Mouse (Mus musculus) liver, postnatal 0 days (tissue): Measurements from ENCODE around the gene Mapk7. TPM values are rescaled to one million over a fixed set of nuclear protein-coding genes. Genes with fewer than 3 reads are reported as not detected.
A peak's percentile ranks its signal among the peaks of the same experiment; 100 is the strongest.

Source experiments
- ATAC-seq: fragments of 200-750 bp; cut with Nextera tagmentation; 2 replicates; pipeline ENCODE4 v1.8.0; 2017; ENCODE audit warnings: mild to moderate bottlenecking, moderate library complexity
- DNase-seq: peaks from one replicate; pipeline ENCODE4 v3.0.0-alpha.2; 2016
- H3K27ac ChIP-seq: fragments of 300-500 bp; sonication (generic); 2 replicates; pipeline ENCODE4 v1.5.1; 2014; ENCODE audit warnings: antibody characterized with exemption, moderate library complexity, mild to moderate bottlenecking, low read depth
- H3K27me3 ChIP-seq: fragments of 300-500 bp; sonication (generic); 2 replicates; pipeline ENCODE4 v1.6.1; 2014; ENCODE audit warnings: low read length, control low read depth, mixed read lengths; ENCODE audit not compliant: insufficient read depth
- H3K36me3 ChIP-seq: fragments of 300-500 bp; sonication (generic); replicated peaks from 2 replicates; pipeline ENCODE4 v1.6.1; 2014; ENCODE audit warnings: mild to moderate bottlenecking, control low read depth, low read length, moderate library complexity, mixed read lengths; ENCODE audit not compliant: insufficient read depth
- H3K4me1 ChIP-seq: fragments of 300-500 bp; sonication (generic); 2 replicates; pipeline ENCODE4 v1.6.1; 2014; ENCODE audit warnings: antibody characterized with exemption, mild to moderate bottlenecking, control low read depth; ENCODE audit not compliant: insufficient read depth
- H3K4me2 ChIP-seq: fragments of 300-500 bp; sonication (generic); 2 replicates; pipeline ENCODE4 v1.6.1; 2014; ENCODE audit warnings: low read depth, mild to moderate bottlenecking, low read length, moderate library complexity, mixed read lengths
- H3K4me3 ChIP-seq: fragments of 300-500 bp; sonication (generic); 2 replicates; pipeline ENCODE4 v1.5.1; 2014; ENCODE audit warnings: low read depth, low read length
- H3K9ac ChIP-seq: fragments of 300-500 bp; sonication (generic); replicated peaks from 2 replicates; pipeline ENCODE4 v1.6.1; 2014; ENCODE audit warnings: mild to moderate bottlenecking, moderate library complexity
- H3K9me3 ChIP-seq: fragments of 300-500 bp; sonication (generic); 2 replicates; pipeline ENCODE4 v1.6.1; 2016; ENCODE audit warnings: mild to moderate bottlenecking, control low read depth, low read length, mixed read lengths
- CTCF ChIP-seq: sonication (generic); IDR thresholded peaks from 2 replicates; pipeline ENCODE4 v1.5.1; 2016; ENCODE audit warnings: antibody characterized with exemption, low read depth
- EP300 ChIP-seq: IDR thresholded peaks from 2 replicates; pipeline ENCODE4 v1.6.1; 2016; ENCODE audit warnings: antibody characterized with exemption, low read depth, mild to moderate bottlenecking
- whole genome bisulfite sequencing: fragments of 180-500 bp; shearing (Covaris S2); extraction: QIAGEN DNeasy Blood & Tissue Kit; methylation state at CpG from one replicate; pipeline ENCODE4 v1.1.7; 2014; ENCODE audit not compliant: insufficient replicate concordance; 5-methylcytosine and 5-hydroxymethylcytosine counted together
- polyA plus RNA-seq: library from polyadenylated mRNA; unstranded; fragments of >200 nt; fragmentation: Nextera tagmentation; extraction: Ambion mirVana; gene quantifications from 2 replicates; pipeline ENCODE4 v1.2.1, GENCODE M21; 2015

Gene Mapk7
- polyA plus RNA-seq, 1 experiment from 2014 or later = 5.6 TPM

DNA sequence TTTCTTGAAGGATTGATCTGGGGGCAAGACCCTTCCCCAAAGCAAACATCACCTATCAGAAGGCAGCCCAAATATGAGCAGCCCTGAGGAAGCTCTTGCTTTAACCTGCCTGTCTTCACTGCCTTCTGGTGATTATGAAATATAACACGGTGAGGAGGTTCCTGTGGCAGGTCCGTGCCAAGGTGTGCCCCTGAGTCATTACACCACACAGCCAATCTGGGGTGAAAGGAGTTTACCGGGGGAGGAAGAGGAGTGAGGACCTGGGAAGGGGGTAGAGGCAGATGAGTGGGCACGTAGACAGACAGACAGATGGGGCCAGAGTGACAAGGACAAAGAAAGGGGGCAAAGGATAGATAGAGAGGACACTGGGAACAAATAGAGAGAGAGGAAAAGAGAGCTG, 20.6 kb downstream of the Mapk7 start:
- 0 out of 2 replicates have a peak overlapping the region, but pooled peaks have one; percentile 7 for H3K27ac ChIP-seq
- H3K4me2 ChIP-seq = no peak overlapping the region
- H3K27me3 ChIP-seq = no peaks in the 10 kb centered on the region
- 46% methylated on average over 4 of the region's 4 CpGs for WGBS
- H3K9me3 ChIP-seq = no peaks in the 10 kb centered on the region
- DNase-seq (no peak), ATAC-seq (no peak)
- no peak overlapping the region for H3K4me3 ChIP-seq
- TF ChIP-seq CTCF (no peak), EP300 (no peak)
- H3K36me3 ChIP-seq = no peaks in the 10 kb centered on the region
- H3K4me1 ChIP-seq = 0 out of 2 replicates have a peak, but pooled peaks cover under 1% of the 10 kb centered on the region
- H3K9ac ChIP-seq = no peak overlapping the region

GRCm38 (mm10) chr11:61470880-61471279, 23.3 kb downstream of the Mapk7 start:
- no peak for TF ChIP-seq EP300
- TF ChIP-seq CTCF = no peak
- Histone ChIP-seq H3K4me2 (no peak overlapping the region), H3K9ac (no peak overlapping the region), H3K4me3 (no peak overlapping the region), H3K36me3 (no peaks in the 10 kb centered on the region), H3K27me3 (no peaks in the 10 kb centered on the region), H3K4me1 (0 out of 2 replicates have a peak, but pooled peaks cover 3% of the 10 kb centered on the region), H3K9me3 (no peaks in the 10 kb centered on the region), H3K27ac (no peak overlapping the region)
- ATAC-seq (no peak), DNase-seq (no peak)

DNA sequence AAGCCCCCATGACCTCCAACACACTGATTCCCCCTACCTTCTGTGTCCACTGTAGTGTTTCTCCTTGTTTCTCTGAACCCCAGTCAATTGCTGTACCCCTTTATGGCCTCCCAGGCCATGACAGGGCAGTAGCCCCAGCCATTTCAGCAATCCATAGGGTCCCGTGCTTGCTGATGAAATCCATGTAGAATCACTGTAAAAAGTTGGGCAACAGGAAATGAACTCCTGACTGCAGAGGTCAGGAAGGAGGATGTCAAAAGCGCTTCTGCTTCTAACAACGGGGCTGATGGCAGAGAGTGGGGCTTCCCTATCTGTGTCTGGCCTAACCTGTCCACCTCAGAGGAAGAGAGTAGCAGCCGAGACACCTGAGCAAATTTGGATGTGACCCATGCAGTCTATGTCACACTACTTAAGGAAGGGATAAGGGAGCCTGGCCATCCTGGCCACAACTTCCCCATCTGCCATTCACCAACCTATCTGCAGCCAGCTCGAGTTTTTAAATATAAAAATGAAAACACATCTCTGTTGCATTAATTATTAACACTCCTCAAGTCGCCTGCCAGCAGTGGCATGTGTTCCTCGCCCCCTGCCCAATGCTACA, 24.8 kb downstream of the Mapk7 start:
- Histone ChIP-seq H3K4me3 (no peak overlapping the region), H3K27ac (0 out of 2 replicates have a peak overlapping the region, but pooled peaks have one; percentile 31), H3K9me3 (no peaks in the 10 kb centered on the region), H3K27me3 (no peaks in the 10 kb centered on the region), H3K4me1 (0 out of 2 replicates have a peak, but pooled peaks cover 3% of the 10 kb centered on the region), H3K9ac (no peak overlapping the region), H3K4me2 (no peak overlapping the region), H3K36me3 (no peaks in the 10 kb centered on the region)
- DNase-seq (peak; percentile 45), ATAC-seq (peak; percentile 87)
- 32% methylated on average over 7 of the region's 7 CpGs for WGBS
- TF ChIP-seq EP300 = peak; percentile 69
- TF ChIP-seq CTCF = no peak

DNA sequence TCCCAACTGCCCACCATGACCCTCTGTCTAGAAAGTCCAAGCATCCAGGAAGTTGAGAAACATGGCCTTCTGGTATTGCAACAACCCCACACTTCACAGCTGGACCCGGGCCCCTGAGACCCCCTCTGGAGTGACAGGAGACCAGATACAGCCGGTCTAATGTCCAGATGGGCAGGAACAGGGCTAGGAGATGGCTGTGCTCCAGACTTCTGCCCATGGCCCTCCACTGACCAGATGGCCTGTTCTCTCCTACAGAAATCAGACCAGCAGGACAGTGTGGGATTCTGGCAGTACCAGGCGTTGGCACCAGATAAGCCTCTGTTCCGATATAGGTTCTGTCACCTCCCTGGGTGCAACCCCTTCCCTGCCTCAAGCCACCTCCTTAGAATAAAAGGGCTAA, 25.7 kb downstream of the Mapk7 start:
- Histone ChIP-seq H3K4me2 (0 out of 2 replicates have a peak overlapping the region, but pooled peaks have one; percentile 8), H3K4me1 (0 out of 2 replicates have a peak, but pooled peaks cover 3% of the 10 kb centered on the region), H3K9ac (no peak overlapping the region), H3K4me3 (no peak overlapping the region), H3K27me3 (no peaks in the 10 kb centered on the region), H3K27ac (0 out of 2 replicates have a peak overlapping the region, but pooled peaks have one; percentile 31), H3K36me3 (no peaks in the 10 kb centered on the region), H3K9me3 (no peaks in the 10 kb centered on the region)
- DNase-seq = no peak
- WGBS = 60% methylated on average over 4 of the region's 4 CpGs
- no peak for ATAC-seq
- TF ChIP-seq CTCF (no peak), EP300 (no peak)

DNA sequence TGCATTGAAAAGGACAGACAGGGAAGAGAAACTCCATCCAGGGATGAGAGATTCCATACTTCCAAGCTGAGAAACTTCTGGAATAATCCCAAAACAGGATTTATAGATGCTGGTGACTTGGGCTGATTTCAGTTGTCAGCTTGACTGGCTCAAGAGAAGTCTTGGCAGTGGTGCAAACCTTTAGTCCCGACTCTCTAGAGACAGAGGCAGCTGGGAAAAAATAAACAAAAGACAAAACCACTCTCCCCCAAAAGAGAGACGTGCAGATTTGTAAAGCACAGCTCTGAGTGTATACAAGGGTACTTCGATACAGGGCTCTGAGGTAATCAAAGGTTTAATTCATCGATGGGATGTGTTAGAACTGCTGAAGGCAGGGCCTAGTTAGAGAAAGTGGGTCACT, 28.8 kb downstream of the Mapk7 start:
- DNase-seq (no peak), ATAC-seq (no peak)
- Histone ChIP-seq H3K4me1 (0 out of 2 replicates have a peak, but pooled peaks cover 3% of the 10 kb centered on the region), H3K27ac (no peak overlapping the region), H3K9ac (no peak overlapping the region), H3K36me3 (no peaks in the 10 kb centered on the region), H3K4me3 (no peak overlapping the region), H3K27me3 (no peaks in the 10 kb centered on the region), H3K4me2 (no peak overlapping the region), H3K9me3 (no peaks in the 10 kb centered on the region)
- WGBS = 61% methylated on average over 4 of the region's 4 CpGs
- TF ChIP-seq EP300 (no peak), CTCF (no peak)

GRCm38 (mm10) chr11:61464071-61464470, 30.1 kb downstream of the Mapk7 start:
- Histone ChIP-seq H3K27ac (no peak overlapping the region), H3K4me1 (0 out of 2 replicates have a peak, but pooled peaks cover 3% of the 10 kb centered on the region), H3K36me3 (no peaks in the 10 kb centered on the region), H3K4me3 (no peak overlapping the region), H3K4me2 (no peak overlapping the region), H3K27me3 (no peaks in the 10 kb centered on the region), H3K9ac (no peak overlapping the region), H3K9me3 (no peaks in the 10 kb centered on the region)
- DNase-seq = no peak
- TF ChIP-seq EP300 = no peak
- no peak for TF ChIP-seq CTCF
- 65% methylated on average over 2 of the region's 2 CpGs for WGBS
- ATAC-seq = no peak
